Mouse (Mus musculus): ENCODE results near the gene Pros1.

DNA sequence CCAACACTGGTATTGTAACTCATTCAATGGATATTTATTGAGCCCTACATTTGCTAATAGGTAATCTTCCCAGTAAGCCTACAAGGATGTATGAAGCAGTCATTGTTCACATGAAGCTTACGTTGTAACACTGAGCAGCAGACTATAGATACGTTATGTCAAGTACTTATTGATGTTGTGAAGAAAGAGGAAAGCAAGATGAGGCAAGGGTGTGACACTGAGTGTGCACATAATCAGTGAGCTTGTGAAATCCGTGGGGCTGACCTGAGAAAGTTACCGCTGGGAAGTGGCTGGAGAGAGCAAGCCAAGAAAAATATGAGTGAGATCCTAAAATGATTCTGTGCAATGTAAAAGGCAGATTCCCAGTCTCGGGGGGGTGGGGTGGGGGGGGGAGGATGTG is 61.4 kb downstream of the Pros1 start:
- TF ChIP-seq CTCF (IDR thresholded peaks at IDR 0.05; ENCODE audit: extremely low read depth, insufficient read length, insufficient replicate concordance, low read depth, low read length) (no peak), POLR2A (IDR thresholded peaks at IDR 0.05; ENCODE audit: low read depth, low read length) (no peak)

All from small intestine, adult 2 months (tissue).